Mouse (Mus musculus): ENCODE measurements around the gene Gm5089. TPM values are rescaled to one million over a fixed set of nuclear protein-coding genes. Genes with fewer than 3 reads are reported as not detected.
A peak's percentile ranks its signal among the peaks of the same experiment; 100 is the strongest.

Gm5089 gene
- polyA plus RNA-seq, 1 experiment = 0.52 TPM

DNA sequence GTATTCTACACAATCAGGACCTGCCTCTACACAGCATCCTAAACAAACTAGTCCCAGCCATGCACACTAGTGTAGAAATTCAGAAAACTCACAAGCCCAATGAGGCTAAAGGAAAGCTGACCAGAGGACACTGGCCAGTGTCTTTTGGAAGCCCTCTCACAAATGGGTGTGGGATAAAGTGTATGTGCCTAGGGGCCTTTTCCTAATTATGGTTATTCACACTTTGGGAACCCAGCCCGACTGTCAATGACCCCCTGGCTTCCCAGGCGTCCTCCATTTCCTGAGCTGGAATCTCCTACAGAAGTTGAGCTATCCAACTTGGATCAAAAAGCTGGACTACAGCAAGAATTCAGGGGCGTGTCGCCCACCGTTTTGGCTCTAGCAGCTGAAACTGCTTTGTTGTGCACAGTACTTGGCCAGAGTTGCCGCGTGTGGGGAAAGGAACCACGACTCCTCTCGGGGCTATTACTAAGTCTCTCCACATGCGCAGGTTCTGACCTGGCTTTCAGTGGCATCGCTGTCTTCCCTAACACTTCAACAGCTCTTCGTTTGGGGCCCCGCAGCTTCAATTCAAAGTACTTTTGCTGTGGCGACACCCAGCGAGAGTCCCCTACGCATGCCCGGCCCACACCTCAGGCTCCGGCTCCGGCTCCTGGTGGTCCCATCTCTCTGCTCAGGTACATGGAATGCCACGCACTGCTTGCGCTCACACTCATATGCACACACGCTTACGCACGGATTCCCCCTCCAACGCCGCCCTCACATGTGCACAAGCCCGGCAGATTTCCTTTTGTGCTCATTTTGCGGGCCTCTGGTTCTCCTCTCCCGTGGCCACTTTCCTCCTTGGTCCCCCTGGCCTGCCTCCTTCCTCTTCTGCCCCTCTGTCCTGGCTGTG lies 1.1 kb downstream of the Gm5089 start:
- no peak for TF ChIP-seq CTCF (IDR thresholded peaks at IDR 0.05; ENCODE audit: borderline replicate concordance, extremely low read depth, insufficient read depth, insufficient read length)
- peak; percentile 73 for DNase-seq (ENCODE audit: low read depth)

DNA sequence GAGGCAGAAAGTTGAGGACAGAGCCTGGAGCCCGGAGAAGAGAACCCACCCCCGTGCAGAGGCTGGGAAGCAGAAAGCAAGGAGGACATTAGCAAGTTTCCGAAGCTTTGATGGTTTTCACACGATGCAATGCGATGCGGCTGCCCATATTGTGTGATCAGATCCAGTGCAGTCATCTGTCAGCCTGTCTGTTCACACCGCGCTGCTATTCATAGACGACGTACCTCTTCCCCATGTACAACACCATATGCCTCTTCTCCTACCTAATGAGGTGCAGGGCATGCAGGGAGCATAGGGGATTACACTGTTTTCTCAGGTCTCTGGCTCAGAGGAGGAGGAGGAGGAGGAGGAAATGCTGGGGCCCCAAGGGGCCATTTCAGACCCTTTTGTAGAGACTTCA lies 14.1 kb downstream of the Gm5089 start:
- TF ChIP-seq POLR2A (IDR thresholded peaks at IDR 0.05; ENCODE audit: borderline replicate concordance, extremely low read depth, insufficient read depth, insufficient read length, poor library complexity, severe bottlenecking) = no peak
- no peak for TF ChIP-seq CTCF (IDR thresholded peaks at IDR 0.05; ENCODE audit: borderline replicate concordance, extremely low read depth, insufficient read depth, insufficient read length)
- peak; percentile 78 for DNase-seq (ENCODE audit: low read depth)

DNA sequence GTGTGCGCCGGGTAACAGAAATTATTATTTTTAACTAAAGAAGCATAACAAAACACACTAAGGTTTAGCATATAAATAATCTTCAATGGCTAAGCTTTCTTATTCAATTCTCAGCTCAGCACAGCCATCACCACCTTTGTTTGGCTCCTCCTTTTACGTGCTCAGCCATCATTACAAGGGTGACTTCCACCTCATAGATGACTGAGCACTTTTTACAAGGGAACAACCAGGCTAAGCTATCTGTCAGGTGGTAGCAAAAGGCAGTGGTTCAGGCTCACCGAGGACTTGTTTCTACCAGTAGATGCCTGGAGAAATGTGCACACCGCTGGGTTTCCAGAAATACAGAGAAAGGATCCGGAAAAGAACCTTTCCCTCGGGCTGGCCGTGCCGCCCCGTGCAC lies 16.9 kb downstream of the Gm5089 start:
- no peak for TF ChIP-seq CTCF (IDR thresholded peaks at IDR 0.05; ENCODE audit: borderline replicate concordance, extremely low read depth, insufficient read depth, insufficient read length)
- TF ChIP-seq POLR2A (IDR thresholded peaks at IDR 0.05; ENCODE audit: borderline replicate concordance, extremely low read depth, insufficient read depth, insufficient read length, poor library complexity, severe bottlenecking) = no peak
- no peak for DNase-seq (ENCODE audit: low read depth)

DNA sequence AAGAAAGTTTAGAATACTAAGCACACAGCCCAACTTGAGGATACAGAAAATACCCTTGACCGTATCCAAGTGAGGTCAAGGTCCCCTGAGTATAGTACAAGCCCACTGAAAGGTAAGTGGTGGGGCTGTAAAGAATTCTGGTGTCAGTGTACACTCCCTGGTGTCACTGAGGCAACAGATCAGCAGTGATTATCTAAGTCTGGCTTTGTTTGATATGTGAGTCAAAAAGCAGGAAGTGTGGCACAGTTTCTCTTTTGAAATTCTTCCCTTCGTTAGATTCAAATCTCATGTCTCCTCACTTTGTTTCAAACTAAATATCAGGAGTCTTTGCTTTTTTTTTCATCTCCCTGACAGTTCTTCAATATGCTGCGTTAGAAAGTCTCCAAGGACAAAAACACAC lies 18.4 kb downstream of the Gm5089 start:
- no peak for DNase-seq (ENCODE audit: low read depth)
- no peak for TF ChIP-seq CTCF (IDR thresholded peaks at IDR 0.05; ENCODE audit: borderline replicate concordance, extremely low read depth, insufficient read depth, insufficient read length)
- no peak for TF ChIP-seq POLR2A (IDR thresholded peaks at IDR 0.05; ENCODE audit: borderline replicate concordance, extremely low read depth, insufficient read depth, insufficient read length, poor library complexity, severe bottlenecking)

DNA sequence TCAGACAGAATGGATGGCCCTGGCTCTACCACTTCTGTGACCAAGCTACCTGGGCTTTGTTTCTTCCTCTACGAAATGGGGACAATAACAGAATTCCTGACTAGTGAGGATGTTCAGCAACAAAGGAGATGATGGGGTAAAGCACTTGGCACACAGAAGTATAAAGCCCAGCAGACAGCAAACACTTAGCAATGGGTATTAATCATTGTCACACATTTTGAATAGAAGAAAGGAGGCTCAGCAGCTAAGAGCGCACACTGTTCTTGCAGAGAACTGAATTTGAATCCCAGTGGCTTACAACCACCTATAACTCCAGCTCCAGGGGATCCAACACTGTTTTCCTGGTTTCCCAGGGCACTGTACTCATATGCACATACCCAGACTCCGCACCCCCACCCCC lies 23.3 kb downstream of the Gm5089 start:
- TF ChIP-seq CTCF (IDR thresholded peaks at IDR 0.05; ENCODE audit: borderline replicate concordance, extremely low read depth, insufficient read depth, insufficient read length) = no peak
- no peak for TF ChIP-seq POLR2A (IDR thresholded peaks at IDR 0.05; ENCODE audit: borderline replicate concordance, extremely low read depth, insufficient read depth, insufficient read length, poor library complexity, severe bottlenecking)
- no peak for DNase-seq (ENCODE audit: low read depth)

DNA sequence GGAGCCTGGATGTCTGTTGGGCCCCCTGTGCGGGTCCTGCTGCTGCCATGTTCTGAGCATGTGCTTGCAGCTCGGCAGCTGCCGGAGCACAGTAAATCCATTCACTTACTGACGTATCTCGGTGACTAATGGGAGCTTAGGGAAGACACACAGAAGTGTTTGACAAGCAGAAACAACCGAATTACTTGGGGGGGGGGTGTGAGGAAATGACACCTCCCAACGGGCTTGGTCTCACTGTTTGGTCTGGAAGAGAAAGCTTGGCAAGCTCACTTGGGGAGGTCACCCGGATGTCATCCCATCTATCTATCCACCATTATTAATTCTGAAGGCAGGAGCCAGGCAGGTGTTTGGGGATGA lies 23.7 kb downstream of the Gm5089 start:
- DNase-seq (ENCODE audit: low read depth) = peak; percentile 57

DNA sequence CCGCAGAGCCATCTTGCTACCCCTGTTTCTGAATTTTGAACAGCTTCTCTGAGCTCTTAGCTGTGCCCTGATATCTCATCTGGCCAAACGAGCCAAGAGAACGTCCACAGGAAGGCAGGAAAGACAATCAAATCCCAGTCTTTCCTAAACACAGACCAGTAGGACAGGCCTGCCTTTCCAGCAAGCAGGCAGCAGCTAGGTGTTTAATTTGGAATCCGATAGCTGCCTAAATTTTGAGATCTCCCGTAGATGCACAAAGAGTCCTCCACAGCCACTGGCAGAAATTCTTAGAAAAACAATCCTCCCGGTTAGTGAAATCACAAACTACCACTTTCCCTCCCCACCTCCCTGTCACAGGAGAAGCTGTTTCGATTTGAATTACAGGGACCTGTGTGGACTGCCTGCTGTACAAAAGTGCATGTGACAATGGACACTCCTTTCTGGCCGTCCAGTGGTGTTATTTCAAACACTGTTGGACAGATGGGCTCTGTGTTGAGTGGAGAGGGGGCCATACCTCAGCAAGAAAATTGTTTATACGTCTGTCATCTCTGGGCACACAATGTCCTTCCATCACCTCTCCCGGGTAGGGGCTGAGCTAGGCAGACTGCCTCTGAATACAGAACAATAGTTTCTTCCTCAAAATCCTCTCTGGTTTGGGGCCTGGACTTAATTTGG lies 24.2 kb downstream of the Gm5089 start:
- no peak for DNase-seq (ENCODE audit: low read depth)
- TF ChIP-seq CTCF (IDR thresholded peaks at IDR 0.05; ENCODE audit: borderline replicate concordance, extremely low read depth, insufficient read depth, insufficient read length) = no peak
- no peak for TF ChIP-seq POLR2A (IDR thresholded peaks at IDR 0.05; ENCODE audit: borderline replicate concordance, extremely low read depth, insufficient read depth, insufficient read length, poor library complexity, severe bottlenecking)

More for the DNA sequence above, 23.7 kb downstream of the Gm5089 start:
- no peak for TF ChIP-seq POLR2A (IDR thresholded peaks at IDR 0.05; ENCODE audit: borderline replicate concordance, extremely low read depth, insufficient read depth, insufficient read length, poor library complexity, severe bottlenecking)
- no peak for TF ChIP-seq CTCF (IDR thresholded peaks at IDR 0.05; ENCODE audit: borderline replicate concordance, extremely low read depth, insufficient read depth, insufficient read length)

DNA sequence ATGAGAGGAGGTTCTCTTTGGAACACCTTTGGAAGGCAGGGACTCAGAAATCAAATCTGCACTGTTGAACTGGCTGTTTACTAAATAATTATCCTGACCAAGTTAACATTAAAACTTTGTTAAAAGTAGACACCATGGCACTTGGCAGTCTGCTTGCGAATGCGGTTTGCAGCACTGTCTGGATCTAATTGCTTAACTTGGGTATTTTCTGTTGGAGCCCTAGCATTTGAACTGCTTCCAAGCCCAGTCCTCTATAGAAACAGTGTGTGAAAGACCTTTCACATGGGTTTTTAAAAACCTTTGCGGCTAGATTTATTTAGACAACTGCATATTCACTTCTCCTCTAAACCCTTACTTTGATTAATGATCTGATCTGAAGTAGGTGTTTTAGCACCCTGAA lies 26.5 kb downstream of the Gm5089 start:
- DNase-seq (ENCODE audit: low read depth) = peak; percentile 74
- TF ChIP-seq CTCF (IDR thresholded peaks at IDR 0.05; ENCODE audit: borderline replicate concordance, extremely low read depth, insufficient read depth, insufficient read length) = no peak
- no peak for TF ChIP-seq POLR2A (IDR thresholded peaks at IDR 0.05; ENCODE audit: borderline replicate concordance, extremely low read depth, insufficient read depth, insufficient read length, poor library complexity, severe bottlenecking)

DNA sequence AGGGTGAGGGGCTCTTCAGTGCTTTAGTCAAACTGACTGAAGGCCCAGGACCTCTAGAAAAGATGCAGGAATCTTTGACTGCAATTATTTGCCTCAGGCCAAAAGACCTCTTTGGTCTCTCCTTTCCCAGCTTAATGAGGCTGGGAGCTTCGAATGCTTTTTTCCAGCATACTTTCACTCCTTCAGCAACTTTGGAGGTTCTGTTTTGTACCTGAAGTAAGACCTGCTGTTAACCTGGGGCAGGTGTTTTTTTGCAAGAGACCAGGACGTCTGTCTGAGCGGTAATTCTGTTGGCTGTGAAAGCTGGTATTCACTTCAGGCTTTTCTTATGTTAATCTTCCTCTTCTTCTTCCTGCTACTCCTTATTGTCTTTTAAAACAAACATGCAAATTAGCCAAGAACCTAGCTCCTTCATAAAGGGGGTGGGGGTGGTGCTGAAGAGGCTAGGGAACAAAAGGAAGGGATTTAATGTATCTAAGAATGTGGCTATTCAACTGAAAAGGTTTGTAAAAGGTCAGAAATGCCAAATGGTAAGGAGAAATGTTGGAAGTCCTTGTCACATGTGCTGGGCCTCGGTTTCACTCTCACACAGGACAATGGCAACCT lies 34.6 kb downstream of the Gm5089 start:
- TF ChIP-seq POLR2A (IDR thresholded peaks at IDR 0.05; ENCODE audit: borderline replicate concordance, extremely low read depth, insufficient read depth, insufficient read length, poor library complexity, severe bottlenecking) = no peak
- TF ChIP-seq CTCF (IDR thresholded peaks at IDR 0.05; ENCODE audit: borderline replicate concordance, extremely low read depth, insufficient read depth, insufficient read length) = no peak
- no peak for DNase-seq (ENCODE audit: low read depth)

DNA sequence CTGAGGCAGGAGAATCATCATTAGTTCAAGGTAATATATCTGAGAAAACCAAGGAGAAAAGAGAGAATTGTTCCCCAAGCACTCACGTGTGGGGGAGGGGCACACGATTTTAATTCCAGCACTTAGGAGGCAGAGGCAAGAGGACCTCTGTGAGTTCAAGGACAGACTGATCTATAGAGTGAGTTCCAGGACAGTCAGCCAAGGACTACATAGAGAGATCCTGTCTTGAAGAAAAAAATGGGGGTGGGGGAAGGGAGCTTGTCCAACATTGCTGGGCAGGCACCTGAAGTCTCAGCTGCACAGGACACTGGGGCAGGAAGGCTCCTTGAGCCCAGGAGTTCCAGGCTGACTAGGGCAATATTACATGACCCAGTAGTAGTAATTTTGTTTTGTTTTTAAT lies 36.1 kb downstream of the Gm5089 start:
- TF ChIP-seq CTCF (IDR thresholded peaks at IDR 0.05; ENCODE audit: borderline replicate concordance, extremely low read depth, insufficient read depth, insufficient read length) (no peak), POLR2A (IDR thresholded peaks at IDR 0.05; ENCODE audit: borderline replicate concordance, extremely low read depth, insufficient read depth, insufficient read length, poor library complexity, severe bottlenecking) (no peak)

DNA sequence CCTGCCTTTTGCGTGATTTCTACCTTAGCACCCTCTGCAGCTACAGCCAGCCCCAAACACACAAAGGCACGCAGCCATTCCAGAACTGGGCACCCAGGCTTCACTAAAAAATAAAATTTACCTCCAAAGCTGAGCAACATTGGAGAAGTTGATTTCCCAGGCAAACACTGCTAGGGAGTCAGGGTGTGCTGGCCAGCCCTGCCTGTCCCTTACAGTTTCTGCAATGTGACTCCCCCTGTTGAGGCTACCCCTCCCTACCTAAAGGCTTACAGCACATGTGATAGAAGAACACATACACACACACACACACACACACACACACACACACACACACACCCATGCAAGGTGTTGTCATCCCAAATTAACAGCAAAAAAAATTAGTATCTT lies 37.4 kb downstream of the Gm5089 start:
- no peak for DNase-seq (ENCODE audit: low read depth)
- no peak for TF ChIP-seq POLR2A (IDR thresholded peaks at IDR 0.05; ENCODE audit: borderline replicate concordance, extremely low read depth, insufficient read depth, insufficient read length, poor library complexity, severe bottlenecking)
- no peak for TF ChIP-seq CTCF (IDR thresholded peaks at IDR 0.05; ENCODE audit: borderline replicate concordance, extremely low read depth, insufficient read depth, insufficient read length)

More for the DNA sequence above, 36.1 kb downstream of the Gm5089 start:
- DNase-seq (ENCODE audit: low read depth) = no peak
